Mouse (Mus musculus) kidney, postnatal 14 days (tissue): Measurements from ENCODE around the gene Kctd6.

Experiments used
- DNase-seq: peaks from one replicate; pipeline ENCODE4 v3.0.0; 2022; ENCODE audit warnings: mixed read lengths

Gene Kctd6

DNA sequence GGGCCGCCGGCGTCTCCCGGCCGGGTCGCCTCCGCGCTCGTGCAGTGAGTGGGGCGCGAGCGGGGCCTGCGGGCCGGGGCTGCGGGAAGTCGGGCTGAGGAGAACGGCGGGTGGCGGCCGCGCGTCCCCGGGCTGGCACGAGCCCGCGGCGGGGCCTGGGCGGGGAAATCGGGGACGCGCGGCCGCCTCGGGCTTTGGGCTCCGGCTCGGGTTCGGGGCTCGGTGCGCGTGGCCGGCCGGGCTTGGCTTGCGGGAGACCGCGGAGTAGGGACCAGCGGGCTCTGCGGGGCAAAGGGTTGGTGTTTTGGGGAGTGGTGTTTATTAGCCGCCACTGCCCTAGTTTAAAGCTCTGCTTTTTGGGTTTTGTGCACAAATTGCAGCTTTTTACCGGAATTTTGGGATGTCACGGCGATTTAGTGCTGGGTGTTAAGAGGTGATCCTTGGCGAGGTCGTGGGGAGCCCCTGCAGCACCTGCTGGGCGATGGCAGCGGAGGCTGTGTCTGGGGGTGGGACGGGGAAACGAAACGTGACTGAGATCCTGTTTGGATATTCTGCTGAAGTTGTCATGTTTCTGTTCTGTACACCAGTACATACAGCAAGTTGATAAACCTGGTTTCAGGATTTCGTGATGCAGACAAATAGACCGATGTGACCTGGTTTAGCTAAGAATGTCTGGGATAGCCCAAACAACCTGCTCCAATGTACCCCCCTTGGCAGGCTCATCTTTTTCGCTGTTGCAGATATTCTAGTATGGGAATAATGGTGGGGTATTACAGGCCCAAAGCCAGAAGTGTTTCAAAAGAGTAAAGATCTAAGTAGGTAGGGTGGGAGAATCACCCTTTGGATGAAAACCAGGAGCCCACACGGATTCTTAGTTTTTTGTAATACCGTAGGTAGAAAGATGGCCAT lies 613 bp downstream of the Kctd6 start:
- peak; percentile 84 for DNase-seq

- DNase-seq = peak; percentile 41
These were observed 1.4 kb downstream of the Kctd6 start for GRCm38 (mm10) chr14:8215208-8215778.

- peak; percentile 7 for DNase-seq
These were observed 2.2 kb downstream of the Kctd6 start for GRCm38 (mm10) chr14:8216100-8216499.

DNA sequence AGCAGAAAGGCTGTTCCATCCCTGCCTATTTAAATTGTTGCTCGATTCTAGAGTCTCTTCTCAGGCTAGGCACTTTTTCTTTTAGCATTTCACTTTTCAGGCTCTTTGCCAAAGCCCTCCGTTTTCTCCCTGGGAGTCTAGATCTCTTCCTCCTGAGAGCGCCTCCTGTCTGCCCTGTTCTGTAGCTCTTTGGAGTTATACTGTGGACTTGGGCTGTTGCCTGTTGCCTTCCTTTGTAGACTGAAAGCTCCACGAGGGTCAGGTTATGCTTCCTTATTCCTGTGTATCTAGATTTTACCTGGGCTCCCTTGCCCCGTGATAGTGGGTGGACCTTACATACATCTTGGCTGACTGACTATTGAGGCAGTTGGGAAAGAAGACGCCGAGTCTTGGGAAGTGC lies 4.3 kb downstream of the Kctd6 start:
- DNase-seq = peak; percentile 9

DNA sequence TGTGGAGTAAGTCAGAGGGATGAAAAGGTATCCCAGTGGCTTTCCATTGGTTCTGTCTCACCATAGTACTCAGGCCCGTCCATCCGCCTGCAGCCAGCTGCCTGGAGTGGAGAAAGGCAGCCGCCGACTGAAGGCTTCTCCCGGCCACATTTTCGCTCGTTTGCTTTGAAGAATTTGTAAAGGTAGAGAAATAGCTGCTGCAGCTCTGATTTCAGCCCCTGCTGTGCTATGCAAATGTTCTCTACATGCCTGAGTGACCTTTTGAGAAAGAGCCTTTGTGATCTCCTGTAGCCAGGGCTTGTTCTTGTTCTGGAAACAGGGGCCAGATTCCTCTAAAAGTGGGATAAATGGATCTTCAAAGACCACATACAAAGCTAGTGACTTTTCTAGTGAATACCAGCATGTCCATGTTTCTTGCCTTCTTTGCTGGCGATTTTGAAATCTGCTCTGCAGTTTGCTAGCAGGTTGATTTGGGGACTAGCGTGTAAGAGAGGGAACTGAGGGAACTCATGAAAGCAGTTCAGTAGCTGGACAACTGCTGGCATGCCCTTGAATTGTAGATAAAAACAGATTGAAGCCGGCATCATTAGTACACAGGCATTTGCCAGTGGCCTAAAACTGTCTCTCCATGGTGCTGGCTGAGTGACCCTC lies 4.9 kb downstream of the Kctd6 start:
- DNase-seq = peak; percentile 35

- no peak for DNase-seq
These were observed 5.9 kb downstream of the Kctd6 start for GRCm38 (mm10) chr14:8219876-8220275.

DNA sequence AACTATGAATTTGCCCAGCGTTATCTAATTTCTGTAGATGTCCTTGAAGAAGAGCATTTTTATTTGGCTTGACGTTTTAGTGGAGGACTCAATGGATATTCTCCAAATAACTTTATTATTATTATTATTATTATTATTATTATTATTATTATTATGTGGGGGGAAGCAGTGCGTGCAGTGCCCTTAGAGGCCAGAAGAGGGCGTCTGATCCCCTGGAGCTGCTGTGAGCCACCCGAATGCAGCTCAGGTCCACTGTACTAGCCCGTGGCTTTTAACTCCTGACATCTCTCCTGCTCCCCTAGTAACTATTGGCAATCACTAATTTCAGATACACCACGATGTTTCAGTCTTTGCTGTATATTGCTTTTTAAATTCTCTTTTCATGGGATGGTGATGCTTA lies 6.4 kb downstream of the Kctd6 start:
- DNase-seq = peak; percentile 12

GRCm38 (mm10) chr14:8220912-8221311 lies 7.0 kb downstream of the Kctd6 start:
- DNase-seq = no peak

DNA sequence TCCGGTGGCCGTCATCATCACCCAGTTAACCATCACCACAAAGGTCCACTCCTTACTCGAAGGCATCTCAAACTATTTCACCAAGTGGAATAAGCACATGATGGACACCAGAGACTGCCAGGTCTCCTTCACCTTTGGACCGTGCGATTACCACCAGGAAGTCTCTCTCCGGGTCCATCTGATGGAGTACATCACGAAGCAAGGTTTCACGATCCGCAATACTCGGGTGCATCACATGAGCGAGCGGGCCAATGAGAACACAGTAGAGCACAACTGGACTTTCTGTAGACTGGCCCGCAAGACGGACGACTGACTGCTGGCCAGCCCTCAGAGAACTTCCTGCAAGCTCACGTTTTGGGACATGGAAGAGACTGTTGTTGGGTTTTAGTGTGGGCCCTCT lies 8.6 kb downstream of the Kctd6 start:
- DNase-seq = no peak

GRCm38 (mm10) chr14:8223506-8224293 lies 9.8 kb downstream of the Kctd6 start:
- DNase-seq = no peak

DNA sequence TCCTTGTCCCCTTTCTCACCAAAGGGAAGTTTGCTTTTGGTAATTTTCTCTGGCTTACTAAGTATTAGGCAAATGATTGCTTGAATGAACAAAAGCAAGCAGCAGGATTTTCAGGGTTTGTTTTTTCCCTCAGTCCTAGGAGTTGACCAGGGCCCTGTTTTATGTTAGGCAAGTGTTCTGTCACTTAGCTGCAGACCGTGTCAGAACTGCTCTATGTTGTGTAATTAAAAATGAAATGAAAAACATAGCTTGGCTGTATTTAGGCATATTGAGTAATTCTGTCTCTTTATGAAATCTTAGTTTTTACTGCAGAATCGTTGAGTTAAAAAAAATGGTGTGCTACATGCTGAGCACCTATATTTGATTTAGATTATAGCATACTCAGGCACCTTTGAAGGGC lies 10.9 kb downstream of the Kctd6 start:
- DNase-seq = no peak

GRCm38 (mm10) chr14:8229367-8230019 lies 15.6 kb downstream of the Kctd6 start:
- no peak for DNase-seq

DNA sequence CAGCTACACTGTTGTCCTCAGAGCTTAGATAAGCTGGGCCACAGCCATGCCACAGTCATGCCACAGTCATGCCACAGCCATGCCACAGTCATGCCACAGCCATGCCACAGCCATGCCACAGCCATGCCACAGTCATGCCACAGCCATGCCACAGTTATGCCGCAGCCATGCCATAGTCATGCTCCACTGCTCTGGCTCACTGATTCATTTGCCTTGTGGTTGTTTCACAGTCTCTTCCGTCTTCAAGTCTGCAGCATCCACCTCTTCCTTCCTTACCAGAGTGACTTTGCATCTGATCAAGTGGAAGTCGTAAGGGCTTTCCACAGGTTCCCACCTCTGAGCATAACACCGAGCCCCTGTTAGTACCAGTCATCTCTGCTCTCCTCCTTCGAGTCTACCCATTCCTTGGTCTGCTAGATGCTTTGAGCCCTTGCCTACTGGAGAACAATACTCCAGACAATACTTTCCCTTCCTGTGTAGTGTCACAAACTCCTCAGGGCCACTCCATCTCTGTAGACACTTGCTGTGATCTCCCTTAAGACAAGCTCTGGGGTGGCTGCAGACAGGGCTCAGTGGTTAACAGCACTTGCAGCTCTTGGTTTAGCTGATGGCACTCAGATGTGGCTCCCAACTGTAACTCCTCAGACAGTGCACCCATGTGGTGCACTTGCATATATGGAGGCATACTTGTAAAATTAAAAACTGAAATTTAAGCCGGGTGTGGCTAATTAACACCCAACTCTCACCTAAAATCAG lies 18.4 kb downstream of the Kctd6 start:
- no peak for DNase-seq

DNA sequence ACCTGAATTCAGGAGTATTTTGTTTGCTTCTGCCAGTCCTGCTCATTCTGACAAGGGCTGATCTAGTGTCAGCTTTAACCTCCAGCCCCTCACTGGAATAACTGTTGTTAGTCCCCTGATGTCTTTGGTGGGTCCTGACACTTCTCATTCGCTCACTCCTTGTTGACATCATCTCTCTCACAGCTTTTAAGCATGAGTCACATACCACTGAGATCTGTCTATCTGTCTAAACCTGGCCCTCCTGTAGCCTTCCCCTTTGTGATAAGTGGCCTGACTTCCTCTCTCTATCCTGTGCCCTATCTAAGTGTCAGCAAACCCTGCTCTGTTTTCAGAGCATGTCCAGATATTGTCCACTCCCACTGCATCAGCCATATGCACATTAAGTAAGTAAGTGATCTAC lies 19.3 kb downstream of the Kctd6 start:
- DNase-seq = no peak

DNA sequence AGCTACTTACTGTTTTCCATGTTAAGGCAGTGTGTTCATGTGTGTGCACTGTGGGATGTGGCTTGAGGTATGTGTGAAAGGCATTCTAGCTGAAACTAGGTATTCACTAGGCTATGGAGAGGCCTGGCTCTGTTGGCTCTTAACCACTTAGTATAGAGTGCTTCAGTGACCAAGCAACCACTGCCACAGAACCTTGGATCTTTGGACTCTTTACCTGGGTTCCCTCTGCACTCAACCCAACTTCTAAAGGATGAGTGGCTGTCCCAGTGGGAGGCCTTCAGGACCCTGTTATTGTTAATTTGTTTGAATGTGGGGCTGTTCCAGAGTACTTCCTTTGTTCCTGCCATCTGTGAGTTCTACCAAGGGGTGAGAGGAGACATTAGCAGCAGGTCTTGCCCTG lies 27.9 kb downstream of the Kctd6 start:
- no peak for DNase-seq

- DNase-seq = peak; percentile 57
These were observed 28.5 kb downstream of the Kctd6 start for GRCm38 (mm10) chr14:8242388-8242920.

GRCm38 (mm10) chr14:8243136-8243888 lies 29.4 kb downstream of the Kctd6 start:
- DNase-seq = peak; percentile 15

- DNase-seq = peak; percentile 67
These were observed 30.3 kb downstream of the Kctd6 start for GRCm38 (mm10) chr14:8244211-8244611.

- no peak for DNase-seq
These were observed 32.9 kb downstream of the Kctd6 start for GRCm38 (mm10) chr14:8246878-8247277.

GRCm38 (mm10) chr14:8249206-8249605 lies 35.3 kb downstream of the Kctd6 start:
- no peak for DNase-seq
